Mouse (Mus musculus) naive thymus-derived CD4-positive, alpha-beta T cell, adult 5 months (primary cell): ENCODE data around the gene Commd3. TPM values are rescaled to one million over a fixed set of nuclear protein-coding genes. Genes with fewer than 3 reads are reported as not detected.

ENCODE experiments used
- polyA plus RNA-seq: library from polyadenylated mRNA; unstranded; fragments of 100-300 nt; shearing (Covaris generic); gene quantifications from one replicate; pipeline ENCODE4 v1.2.1, GENCODE M21; 2017

Commd3 gene
- 88.4 TPM for polyA plus RNA-seq

GRCm38 (mm10) chr2:18672133-18672765 is at the start of gene Commd3:
Commd3 (plus strand) TSS chr2:18672384.

GRCm38 (mm10) chr2:18676936-18677491 is 4.8 kb downstream of the Commd3 start, which contains the start of gene Bmi1:
Bmi1 (plus strand) TSS chr2:18677018.

GRCm38 (mm10) chr2:18693871-18694610 is 21.9 kb downstream of the Commd3 start, which contains the start of gene Spag6:
Spag6 (plus strand) TSS chr2:18694032.

Other genes starting within 250 kb of the Commd3 start
- gene Bmi1, start 4.6 kb downstream of the Commd3 start, polyA plus RNA-seq: 43.4 TPM
- gene Spag6, start 21.6 kb downstream of the Commd3 start, polyA plus RNA-seq: not detected